Mouse (Mus musculus): ENCODE results near the gene Zfp536.

DNA sequence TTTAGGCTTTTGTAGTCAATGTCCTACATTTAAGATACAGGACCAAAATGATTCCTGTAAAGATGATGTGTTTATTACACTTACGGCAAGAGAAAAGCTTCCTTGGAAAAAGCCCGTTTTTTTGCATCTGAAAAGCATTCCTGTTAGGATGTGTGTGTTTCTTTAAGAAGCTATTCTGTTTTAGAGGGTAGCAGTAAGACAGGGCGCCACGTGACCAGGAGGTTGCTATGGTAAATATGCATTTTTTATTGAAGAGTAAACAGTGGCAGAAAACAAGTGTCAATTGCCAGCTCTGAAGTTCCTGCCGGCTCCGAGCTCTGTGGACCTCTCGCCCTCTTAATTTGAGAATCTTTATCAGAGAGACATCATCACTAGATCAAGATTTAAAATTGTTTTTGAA, 267.9 kb downstream of the Zfp536 start:
- TF ChIP-seq POLR2A (IDR thresholded peaks at IDR 0.05; ENCODE audit: insufficient read depth, low read depth, low read length) (no peak), CTCF (IDR thresholded peaks at IDR 0.05) (no peak), EP300 (IDR thresholded peaks at IDR 0.05; ENCODE audit: insufficient read depth, low read depth, low read length) (no peak)

Measured in heart, adult 2 months (tissue).